In genomic region chr9:110304969-110305651, GRCm38 (mm10) we compare ENCODE assay signal across 8 mouse cellular contexts. TPM values are rescaled to one million over a fixed set of nuclear protein-coding genes. Genes with fewer than 3 reads are reported as not detected.
DNase-seq lines count a peak whose midpoint lies in the region; ATAC-seq and TF ChIP-seq lines count a peak whose summit lies in the region.

TSS of gene Elp6 (plus strand) at chr9:110305173.

- ATAC-seq in hindbrain, postnatal 0 days, result peak; percentile 99
- ATAC-seq in megakaryocyte, adult 5-6 weeks (ENCODE audit: poor library complexity, severe bottlenecking), result peak; percentile 97

- intact Hi-C loops in gastrocnemius, adult 2 months (cut with DNase I), result loop anchor here (10.0 kb wide), 1 partner anchor 190 kb away; the partner anchor contains the start of genes Dhx30 and Smarcc1
- intact Hi-C loops in left cerebral cortex, adult 2 months (cut with DNase I), result no loop called here

- peak within 1 kb of the TSS; percentile 76 for H3K4me2 ChIP-seq in hindbrain, postnatal 0 days (ENCODE audit: low read depth, low read length)

- WGBS in hindbrain, postnatal 0 days, result 1% methylated on average over 46 of the region's 46 CpGs

- peak within 1 kb of the TSS; percentile 97 for H3K27ac ChIP-seq in gastrocnemius, adult 2 months
- peak within 1 kb of the TSS; percentile 94 for H3K27ac ChIP-seq in hindbrain, postnatal 0 days
- peak within 1 kb of the TSS; percentile 99 for H3K27ac ChIP-seq in left cerebral cortex, adult 2 months

- H3K9me3 ChIP-seq in hindbrain, postnatal 0 days (ENCODE audit: low read length), result no peaks in the 10 kb centered on the region

- peak within 1 kb of the TSS; percentile 85 for H3K4me3 ChIP-seq in gastrocnemius, adult 2 months
- H3K4me3 ChIP-seq in hindbrain, postnatal 0 days (ENCODE audit: low read length), result peak within 1 kb of the TSS; percentile 55
- H3K4me3 ChIP-seq in left cerebral cortex, adult 2 months, result peak within 1 kb of the TSS; percentile 57

- no peak for TF ChIP-seq CTCF in gastrocnemius, adult 2 months (IDR thresholded peaks at IDR 0.05)
- peak; percentile 35; the same call in 1 of the 2 replicates for TF ChIP-seq CTCF in hindbrain, postnatal 0 days (IDR thresholded peaks at IDR 0.05; ENCODE audit: low read depth)
- no peak for TF ChIP-seq CTCF in left cerebral cortex, adult 2 months (IDR thresholded peaks at IDR 0.05)

- DNase-seq in WW6 (ENCODE audit: low read depth, low spot score), result peak; percentile 88
- peak; percentile 68 to 87 for DNase-seq in cerebellum, postnatal 4 days (ENCODE audit: low spot score in 2 of 2)
- peak; percentile 94 for DNase-seq in gastrocnemius, adult 2 months
- peak; percentile 97 for DNase-seq in hindbrain, postnatal 0 days (ENCODE audit: low spot score)
- peak; percentile 87 to 89 for DNase-seq in left cerebral cortex, adult 2 months (ENCODE audit: extremely low spot score in 1 of 2, low spot score in 2 of 2)
- peak; percentile 94 to 96 for DNase-seq in right cerebral cortex, adult 2 months (ENCODE audit: low spot score in 2 of 2)
- peak; percentile 89 for DNase-seq in urinary bladder, postnatal 14 days (ENCODE audit: low spot score)

- H3K4me1 ChIP-seq in hindbrain, postnatal 0 days (ENCODE audit: insufficient read depth, low read length), result 0 out of 2 replicates have a peak, but pooled peaks cover 5% of the 10 kb centered on the region

- H3K36me3 ChIP-seq in hindbrain, postnatal 0 days (ENCODE audit: insufficient read depth, low read length), result no peaks in the 10 kb centered on the region; the same call in 1 of the 2 replicates

- no peaks in the 10 kb centered on the region for H3K27me3 ChIP-seq in hindbrain, postnatal 0 days (ENCODE audit: insufficient read depth, low read length)

- peak within 1 kb of the TSS; percentile 70 for H3K9ac ChIP-seq in hindbrain, postnatal 0 days (replicated peaks; ENCODE audit: low read length)

RNA-seq across cellular contexts. Expression of gene Elp6, which starts in this region (rescaled TPM):
- 1 to 10 TPM; 2.6 to 3.3 TPM for total RNA-seq in gastrocnemius, adult 2 months (2021)
- total RNA-seq in hindbrain, postnatal 0 days (2014; rRNA removed), result 27.6 and 30.9 TPM in 2 replicates
- 30.0 and 31.1 TPM in 2 replicates for polyA plus RNA-seq in hindbrain, postnatal 0 days (2015; fragmentation: Nextera tagmentation; extraction: Ambion mirVana)
- total RNA-seq in left cerebral cortex, adult 2 months (2021), result 10 to 100 TPM in 1 of 2 experiments, 1 to 10 TPM in 1; 9.1 to 14.1 TPM
- 4.8 and 5.1 TPM in 2 replicates for total RNA-seq in megakaryocyte, adult 5-6 weeks (2015)
- total RNA-seq in megakaryocyte, adult 5-6 weeks (2017), result 3.0 and 4.9 TPM in 2 replicates

Comparison
In these comparisons a context has a peak if more than half of its experiments do, and no peak if none do; other contexts are left out.
1. Peak in every context shown above with its lines: DNase-seq, ATAC-seq, H3K4me3 ChIP-seq and H3K27ac ChIP-seq.